Mouse (Mus musculus) brain, embryonic 14.5 days (tissue): Measurements from ENCODE around the gene Plxdc1.

Experiments used
- CTCF ChIP-seq: fragments of 200-500 bp; IDR thresholded peaks from 2 replicates; pipeline ENCODE4 v1.5.1; 2012; ENCODE audit warnings: inconsistent platforms, mild to moderate bottlenecking, moderate library complexity, borderline replicate concordance; ENCODE audit not compliant: insufficient read depth, insufficient read length; ENCODE audit errors: extremely low read depth
- POLR2A ChIP-seq: fragments of 200-500 bp; IDR thresholded peaks from 2 replicates; pipeline ENCODE4 v1.6.1; 2012; ENCODE audit warnings: mild to moderate bottlenecking, inconsistent platforms, borderline replicate concordance; ENCODE audit not compliant: poor library complexity, insufficient read depth, insufficient read length, severe bottlenecking; ENCODE audit errors: extremely low read depth

- TF ChIP-seq CTCF (no peak), POLR2A (no peak)
Measured at GRCm38 (mm10) chr11:97949703-97950475, 36.4 kb downstream of the Plxdc1 start.
